ENCODE assay signal across 32 mouse cellular contexts in the genomic region with DNA sequence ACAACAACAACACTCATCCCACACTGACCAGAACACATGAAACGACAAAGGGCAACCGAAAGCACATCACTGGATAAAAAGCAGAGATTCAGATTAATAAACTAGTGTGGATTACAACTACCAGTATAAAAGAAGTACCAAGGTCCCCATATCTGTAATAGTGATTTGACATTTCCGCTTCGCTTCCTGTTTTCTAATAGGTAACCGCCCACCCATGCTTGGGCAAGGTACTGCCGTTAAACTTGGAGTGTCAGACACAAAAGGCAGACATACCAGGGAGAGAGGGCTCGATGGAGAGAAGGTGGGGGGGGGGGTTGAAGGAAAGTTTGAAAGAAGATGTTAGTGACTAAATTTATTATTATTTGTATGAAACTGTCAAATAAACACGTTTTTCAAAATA. TPM values are rescaled to one million over a fixed set of nuclear protein-coding genes. Genes with fewer than 3 reads are reported as not detected.
"Had no signal": no experiment of that assay in that cellular context is flagged by ENCODE, and none has a peak within 500 bp of the region (broad histone marks: within the 10 kb centered on the region; RNA-seq: fewer than 3 reads in every experiment).

No protein-coding gene starts in this region.

- DNase-seq: kidney, adult 18-20 months; kidney, adult 9 months; kidney, postnatal 14 days; kidney, postnatal 4 days; liver; liver, embryonic 13.5 days; lung, embryonic 14.5 days; midbrain, embryonic 14.5 days; right cerebral cortex, adult 18-20 months; thymus, postnatal 25 days had no signal

- ATAC-seq: intestine, embryonic 16.5 days; lung, postnatal 0 days had no signal

RNA-seq across cellular contexts. Expression of gene Prps1l1, which starts 57.4 kb away (rescaled TPM):
- total RNA-seq: layer of hippocampus, adult 18-20 months; layer of hippocampus, postnatal 14 days; left cerebral cortex, adult 8-10 months; left cerebral cortex, postnatal 25 days; megakaryocyte-erythroid progenitor cell, adult 5-6 weeks; midbrain, postnatal 0 days had no signal
- polyA plus RNA-seq: intestine, embryonic 16.5 days; kidney, embryonic 16.5 days; limb, embryonic 10.5 days; limb, embryonic 13.5 days; liver, embryonic 16.5 days; lung, embryonic 14.5 days; lung, postnatal 0 days; macrophage; midbrain, embryonic 11.5 days; midbrain, embryonic 14.5 days; midbrain, postnatal 0 days; neural tube, embryonic 11.5 days; neural tube, embryonic 14.5 days; small intestine, adult 2 months; spleen, adult 2 months; stomach, embryonic 14.5 days; stomach, postnatal 0 days; thymus, postnatal 0 days; urinary bladder, adult 2 months had no signal
